In the genomic region with DNA sequence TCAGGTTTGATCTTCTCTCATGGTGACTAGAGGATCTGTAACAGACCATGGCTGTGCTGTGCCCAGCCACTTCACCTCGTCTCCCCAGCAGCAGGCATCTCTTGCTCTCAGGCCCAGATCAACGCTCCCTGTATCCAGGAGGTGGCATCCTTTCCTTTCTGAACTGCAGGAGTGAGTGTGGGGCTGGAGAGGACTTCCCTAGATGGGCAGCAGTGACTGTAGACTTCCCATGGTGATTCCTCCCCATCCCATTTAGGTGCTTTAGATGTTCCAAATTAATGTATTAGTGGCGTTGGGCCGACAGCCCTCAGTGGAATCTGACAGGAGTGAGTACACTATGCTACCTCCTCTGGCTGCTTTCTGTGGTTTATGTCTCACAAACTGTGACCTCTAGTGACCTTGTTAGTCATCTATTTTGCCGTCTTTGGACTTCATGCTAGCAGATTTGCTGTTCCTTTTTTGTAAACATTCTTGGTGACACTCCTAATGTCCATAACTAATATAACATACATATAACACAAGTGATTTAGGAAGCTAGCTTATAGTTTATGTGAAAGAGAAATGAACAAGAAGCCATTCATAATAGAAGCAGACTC, we compare ENCODE assay signal across 9 mouse cellular contexts.
DNase-seq lines count a peak whose midpoint lies in the region; ATAC-seq and TF ChIP-seq lines count a peak whose summit lies in the region.
"Had no signal": no experiment of that assay in that cellular context is flagged by ENCODE, and none has a peak within 500 bp of the region (broad histone marks: within the 10 kb centered on the region; RNA-seq: fewer than 3 reads in every experiment).

No protein-coding gene starts in this region.

- DNase-seq in gastrocnemius, adult 18-20 months (ENCODE audit: low spot score): peak; percentile 23
- no peak for DNase-seq in gastrocnemius, postnatal 4 days (ENCODE audit: low spot score in 2 of 2)
- no peak for DNase-seq in midbrain, postnatal 0 days (ENCODE audit: low spot score)
- DNase-seq in thymus, postnatal 14 days: no peak
- no peak for DNase-seq in cerebellum, postnatal 36 days

- TF ChIP-seq CTCF in midbrain, postnatal 0 days (IDR thresholded peaks at IDR 0.05): peak; percentile 61

- no peak for ATAC-seq in midbrain, postnatal 0 days (ENCODE audit: low FRiP score)
- ATAC-seq in midbrain, embryonic 15.5 days (replicated peaks): no peak
- no peak for ATAC-seq in heart, embryonic 16.5 days (replicated peaks; ENCODE audit: extremely low read depth, insufficient read depth, low FRiP score)
- no peak for ATAC-seq in stomach, embryonic 16.5 days (ENCODE audit: insufficient read depth, low FRiP score)

- H3K9ac ChIP-seq in midbrain, postnatal 0 days (replicated peaks; ENCODE audit: low read length, poor library complexity, severe bottlenecking): no peak overlapping the region
- H3K9ac ChIP-seq in midbrain, embryonic 15.5 days: no peak overlapping the region
- no peak overlapping the region for H3K9ac ChIP-seq in heart, embryonic 16.5 days (ENCODE audit: low read length)
- no peak overlapping the region for H3K9ac ChIP-seq in stomach, embryonic 16.5 days (ENCODE audit: low read length)

- no peaks in the 10 kb centered on the region for H3K4me1 ChIP-seq in midbrain, postnatal 0 days (ENCODE audit: insufficient read depth, low read length)
- no peaks in the 10 kb centered on the region for H3K4me1 ChIP-seq in midbrain, embryonic 15.5 days
- H3K4me1 ChIP-seq in heart, embryonic 16.5 days (ENCODE audit: control insufficient read depth, insufficient read depth, low read length): peaks cover 3% of the 10 kb centered on the region
- no peaks in the 10 kb centered on the region for H3K4me1 ChIP-seq in stomach, embryonic 16.5 days (ENCODE audit: control insufficient read depth, insufficient read depth, low read length)

- 86% methylated on average over 5 of the region's 5 CpGs for WGBS in midbrain, postnatal 0 days
- WGBS in midbrain, embryonic 15.5 days: 87% methylated on average over 5 of the region's 5 CpGs
- WGBS in heart, embryonic 16.5 days: 69% methylated on average over 5 of the region's 5 CpGs
- WGBS in stomach, embryonic 16.5 days: 64% methylated on average over 5 of the region's 5 CpGs

- no peak overlapping the region for H3K4me2 ChIP-seq in midbrain, postnatal 0 days (ENCODE audit: low read depth, low read length, poor library complexity, severe bottlenecking)
- no peak overlapping the region for H3K4me2 ChIP-seq in midbrain, embryonic 15.5 days
- H3K4me2 ChIP-seq in heart, embryonic 16.5 days (ENCODE audit: low read depth, low read length): no peak overlapping the region
- H3K4me2 ChIP-seq in stomach, embryonic 16.5 days (ENCODE audit: low read depth, low read length): no peak overlapping the region
- H3K4me2 ChIP-seq: midbrain, embryonic 11.5 days had no signal

- no peaks in the 10 kb centered on the region for H3K9me3 ChIP-seq in midbrain, postnatal 0 days (ENCODE audit: low read length)
- H3K9me3 ChIP-seq in midbrain, embryonic 15.5 days: no peaks in the 10 kb centered on the region
- H3K9me3 ChIP-seq in heart, embryonic 16.5 days (replicated peaks; ENCODE audit: control insufficient read depth, low read length): no peaks in the 10 kb centered on the region; the same call in 1 of the 2 replicates
- H3K9me3 ChIP-seq in stomach, embryonic 16.5 days (replicated peaks; ENCODE audit: control insufficient read depth, low read length): no peaks in the 10 kb centered on the region

- H3K36me3 ChIP-seq in midbrain, postnatal 0 days (ENCODE audit: insufficient read depth, low read length): peaks cover 24% of the 10 kb centered on the region
- H3K36me3 ChIP-seq in midbrain, embryonic 15.5 days (replicated peaks): peaks cover 19% of the 10 kb centered on the region; the same call in 1 of the 2 replicates
- H3K36me3 ChIP-seq in heart, embryonic 16.5 days (ENCODE audit: control insufficient read depth, insufficient read depth): peaks cover 9% of the 10 kb centered on the region
- peaks cover 13% of the 10 kb centered on the region for H3K36me3 ChIP-seq in stomach, embryonic 16.5 days (ENCODE audit: control insufficient read depth, insufficient read depth, low read length)

- H3K27ac ChIP-seq in midbrain, postnatal 0 days (ENCODE audit: low read depth, low read length): no peak overlapping the region
- no peak overlapping the region for H3K27ac ChIP-seq in midbrain, embryonic 15.5 days
- H3K27ac ChIP-seq in heart, embryonic 16.5 days (ENCODE audit: low read length): 0 out of 2 replicates have a peak overlapping the region, but pooled peaks have one; percentile 42
- peak overlapping the region; percentile 58 for H3K27ac ChIP-seq in stomach, embryonic 16.5 days (ENCODE audit: low read length)

- H3K27me3 ChIP-seq in midbrain, postnatal 0 days (ENCODE audit: insufficient read depth, low read length): no peaks in the 10 kb centered on the region
- H3K27me3 ChIP-seq in midbrain, embryonic 15.5 days (replicated peaks): no peaks in the 10 kb centered on the region
- no peaks in the 10 kb centered on the region for H3K27me3 ChIP-seq in heart, embryonic 16.5 days (ENCODE audit: control insufficient read depth, insufficient read depth, low read length)
- H3K27me3 ChIP-seq in stomach, embryonic 16.5 days (ENCODE audit: control insufficient read depth, insufficient read depth, low read length): no peaks in the 10 kb centered on the region

- H3K4me3 ChIP-seq in midbrain, postnatal 0 days (ENCODE audit: low read depth, low read length): no peak overlapping the region
- H3K4me3 ChIP-seq in midbrain, embryonic 15.5 days: no peak overlapping the region
- no peak overlapping the region for H3K4me3 ChIP-seq in heart, embryonic 16.5 days (ENCODE audit: low read length)
- H3K4me3 ChIP-seq in stomach, embryonic 16.5 days (replicated peaks; ENCODE audit: low read length): no peak overlapping the region

Comparison
In these comparisons a context has a peak if more than half of its experiments do, and no peak if none do; other contexts are left out.
1. H3K27ac ChIP-seq: peak in heart, embryonic 16.5 days (single experiment) and stomach, embryonic 16.5 days (single experiment); none in midbrain, postnatal 0 days (single experiment) and midbrain, embryonic 15.5 days (single experiment).